Mouse (Mus musculus) mesoderm, embryonic 11.5 days (tissue): Measurements from ENCODE around the gene 2010315B03Rik.
A peak's percentile ranks its signal among the peaks of the same experiment; 100 is the strongest.

Source experiments
- DNase-seq: peaks from one replicate; pipeline ENCODE4 v3.0.0-alpha.2; 2012; ENCODE audit warnings: low read depth, low spot score

Gene 2010315B03Rik

GRCm38 (mm10) chr9:124312171-124313142 is at the start of gene 2010315B03Rik:
Gene 2010315B03Rik, minus strand, starts transcription at chr9:124312696.
- DNase-seq = peak; percentile 84

GRCm38 (mm10) chr9:124311502-124311901 is 994 bp downstream of the 2010315B03Rik start:
- DNase-seq = no peak

- no peak for DNase-seq
These were observed 24.2 kb downstream of the 2010315B03Rik start for GRCm38 (mm10) chr9:124288329-124288728.

- DNase-seq = peak; percentile 89
These were observed 30.4 kb downstream of the 2010315B03Rik start for GRCm38 (mm10) chr9:124281912-124282686.

- DNase-seq = peak; percentile 10
These were observed 31.1 kb downstream of the 2010315B03Rik start for GRCm38 (mm10) chr9:124281448-124281791.

- no peak for DNase-seq
These were observed 31.7 kb downstream of the 2010315B03Rik start for GRCm38 (mm10) chr9:124280576-124281447.

GRCm38 (mm10) chr9:124279300-124279699 is 33.2 kb downstream of the 2010315B03Rik start:
- no peak for DNase-seq

GRCm38 (mm10) chr9:124275064-124275463 is 37.4 kb downstream of the 2010315B03Rik start:
- no peak for DNase-seq

GRCm38 (mm10) chr9:124273172-124273571 is 39.3 kb downstream of the 2010315B03Rik start:
- no peak for DNase-seq

GRCm38 (mm10) chr9:124267929-124268328 is 44.6 kb downstream of the 2010315B03Rik start:
- peak; percentile 66 for DNase-seq

GRCm38 (mm10) chr9:124267493-124267892 is 45.0 kb downstream of the 2010315B03Rik start:
- no peak for DNase-seq

GRCm38 (mm10) chr9:124262987-124263717 is 49.3 kb downstream of the 2010315B03Rik start:
- DNase-seq = no peak

- DNase-seq = no peak
These were observed 54.4 kb downstream of the 2010315B03Rik start for GRCm38 (mm10) chr9:124258067-124258556.

- peak; percentile 88 for DNase-seq
These were observed 55.1 kb downstream of the 2010315B03Rik start for GRCm38 (mm10) chr9:124257200-124258066.

- DNase-seq = peak; percentile 59
These were observed 56.0 kb downstream of the 2010315B03Rik start for GRCm38 (mm10) chr9:124256271-124257199.

GRCm38 (mm10) chr9:124251438-124251837 is 61.1 kb downstream of the 2010315B03Rik start:
- DNase-seq = no peak
